Mouse (Mus musculus) gastrocnemius, postnatal 14 days (tissue): Measurements from ENCODE around the gene Sfmbt1. TPM values are rescaled to one million over a fixed set of nuclear protein-coding genes. Genes with fewer than 3 reads are reported as not detected.

Experiments
- DNase-seq: peaks from one replicate; pipeline ENCODE4 v3.0.0; 2021; ENCODE audit warnings: mixed read lengths
- intact Hi-C: fragments of 180-260 bp; cut with DNase I; formaldehyde crosslinking; loops from one replicate; pipeline ENCODE4 v1.15.1; 2025; ENCODE audit warnings: low total_unique reads
- total RNA-seq, 2 experiments: library from RNA; stranded (reverse); gene quantifications; 2 replicates each; pipeline ENCODE4 v1.2.3; 2021

Sfmbt1 gene
- total RNA-seq, 2 experiments from 2014 or later = 7.4 to 7.9 TPM

DNA sequence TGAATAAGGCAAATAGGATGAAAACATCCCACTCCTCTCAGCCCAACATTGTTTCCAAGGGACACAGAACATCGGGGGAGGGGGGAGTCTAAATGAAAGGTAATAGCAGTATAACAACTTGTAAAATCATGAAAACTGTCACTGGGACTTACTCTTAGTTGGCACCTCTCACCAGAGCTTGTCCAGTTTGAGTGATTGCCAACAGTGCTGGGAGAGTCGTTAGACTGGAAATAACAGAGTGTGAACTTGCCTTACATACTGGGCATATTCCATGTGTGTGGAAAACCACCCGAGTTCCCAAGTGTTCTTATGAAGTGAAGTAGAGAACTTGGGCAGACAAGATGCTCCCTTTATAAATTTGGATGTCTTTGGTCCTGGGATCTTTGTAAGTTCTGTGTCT lies 106.5 kb downstream of the Sfmbt1 start:
- intact Hi-C loops = no loop called here
- DNase-seq = no peak

- no peak for DNase-seq
- intact Hi-C loops = no loop called here
These were observed 109.9 kb downstream of the Sfmbt1 start for GRCm38 (mm10) chr14:30824456-30824995.

DNA sequence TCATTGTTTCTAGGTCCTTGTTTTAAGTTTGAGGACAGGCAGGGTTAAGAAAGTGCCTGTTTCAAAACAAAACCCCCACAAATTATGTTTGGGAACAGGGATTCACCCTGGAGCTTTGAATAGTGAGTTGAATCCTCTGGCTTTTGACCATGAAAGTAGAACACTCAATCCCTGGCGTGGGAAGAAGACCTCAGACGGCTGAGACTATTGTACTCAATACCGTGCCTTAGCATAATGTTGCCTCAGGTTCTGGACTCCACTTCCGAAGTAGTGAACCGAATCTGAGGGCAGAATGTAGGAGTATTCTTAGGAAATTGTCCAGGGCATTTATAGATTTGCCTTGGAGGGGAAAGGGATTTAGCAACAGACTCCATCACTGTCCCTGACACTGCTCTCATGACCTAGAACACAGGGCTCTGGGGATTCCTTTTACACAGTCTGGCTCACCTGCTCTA lies 110.4 kb downstream of the Sfmbt1 start:
- DNase-seq = no peak
- intact Hi-C loops = no loop called here

DNA sequence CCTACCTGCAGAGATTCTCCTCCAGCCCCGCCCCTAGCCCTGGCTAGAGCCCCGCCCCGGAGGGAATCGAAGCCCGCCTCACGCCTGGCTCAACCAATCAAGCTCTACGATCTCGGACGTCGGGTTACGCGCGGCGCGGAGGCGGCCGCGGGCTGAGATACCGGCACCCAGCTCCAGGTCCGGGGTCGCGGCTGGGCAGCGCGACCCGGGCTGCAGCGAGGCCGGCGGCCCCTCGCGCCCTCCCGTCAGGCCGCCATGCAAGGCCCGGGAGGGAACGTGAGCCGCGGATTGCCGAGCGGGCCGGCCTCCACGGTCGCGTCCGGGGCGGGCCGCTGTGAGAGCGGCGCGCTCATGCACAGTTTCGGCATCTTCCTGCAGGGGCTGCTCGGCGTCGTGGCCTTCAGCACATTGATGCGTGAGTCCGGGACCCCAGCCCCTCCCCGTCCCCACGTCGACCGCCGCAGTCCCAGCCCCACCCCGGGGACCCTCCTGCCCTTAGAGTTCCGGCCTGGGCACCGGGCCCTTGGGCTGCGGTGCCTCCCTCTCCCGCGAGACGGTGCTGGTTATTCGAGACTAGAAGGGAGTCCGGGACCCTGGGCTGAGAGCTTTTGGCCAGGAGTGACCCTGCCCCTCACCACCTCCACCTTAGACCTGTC lies 111.0 kb downstream of the Sfmbt1 start, which contains the start of gene Tmem110:
Gene Tmem110, plus strand, starts transcription at position 115 of the 656 bp plus-strand sequence.
- intact Hi-C loops = no loop called here
- peak; percentile 83 for DNase-seq

DNA sequence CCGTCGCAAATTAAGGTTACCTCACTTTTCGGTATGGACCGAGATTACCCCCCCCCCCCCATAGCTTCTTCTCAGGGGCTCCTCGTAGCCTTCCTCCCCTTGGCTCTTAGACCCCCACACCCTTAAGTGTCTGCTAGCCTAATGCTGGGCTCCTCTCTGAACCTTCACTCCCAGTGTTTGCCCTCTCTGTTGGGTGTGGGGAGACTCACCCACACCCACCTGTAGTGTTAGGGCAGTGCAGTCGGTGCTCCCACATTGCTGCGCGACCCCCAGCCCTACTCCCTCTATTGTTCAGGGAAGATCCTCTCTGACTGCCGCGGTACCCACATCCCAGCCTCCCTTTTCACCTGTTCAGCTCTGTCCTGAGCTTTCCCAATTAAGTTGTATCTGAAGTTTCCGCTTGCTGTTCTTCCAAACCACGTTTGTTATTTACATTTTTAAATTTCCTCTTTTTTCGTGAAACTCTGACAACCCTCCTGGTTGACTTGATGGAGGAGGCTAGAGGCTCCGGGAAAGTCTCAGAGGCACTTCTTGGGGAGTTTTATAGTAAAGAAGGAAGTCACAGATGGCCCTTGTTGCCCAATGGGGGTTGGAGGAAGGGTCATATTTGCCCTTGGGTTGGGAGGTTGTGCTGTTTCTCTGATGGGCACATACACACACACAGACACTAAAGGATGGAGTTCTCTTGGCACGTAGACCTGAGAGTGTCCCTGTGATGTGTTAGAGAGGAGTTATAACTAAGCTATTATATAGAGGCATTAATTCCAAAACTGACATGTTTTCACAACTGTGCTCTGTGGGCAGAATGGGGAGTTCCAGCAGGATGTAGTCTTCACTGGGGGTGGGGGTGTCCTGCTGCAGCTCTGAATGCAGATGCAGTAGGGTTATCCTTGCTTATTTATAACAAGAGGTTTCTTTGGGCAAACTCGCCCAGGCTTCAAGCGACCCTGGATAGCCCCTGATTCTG lies 111.8 kb downstream of the Sfmbt1 start:
- DNase-seq = no peak
- intact Hi-C loops = no loop called here

- DNase-seq = no peak
- intact Hi-C loops = no loop called here
These were observed 112.8 kb downstream of the Sfmbt1 start for GRCm38 (mm10) chr14:30827480-30827879.

GRCm38 (mm10) chr14:30828077-30828476 lies 113.4 kb downstream of the Sfmbt1 start:
- intact Hi-C loops = no loop called here
- DNase-seq = peak; percentile 36

- peak; percentile 71 for DNase-seq
- intact Hi-C loops = no loop called here
These were observed 114.2 kb downstream of the Sfmbt1 start for GRCm38 (mm10) chr14:30828635-30829460.

GRCm38 (mm10) chr14:30837416-30837996 lies 122.9 kb downstream of the Sfmbt1 start:
- DNase-seq = no peak
- intact Hi-C loops = no loop called here

DNA sequence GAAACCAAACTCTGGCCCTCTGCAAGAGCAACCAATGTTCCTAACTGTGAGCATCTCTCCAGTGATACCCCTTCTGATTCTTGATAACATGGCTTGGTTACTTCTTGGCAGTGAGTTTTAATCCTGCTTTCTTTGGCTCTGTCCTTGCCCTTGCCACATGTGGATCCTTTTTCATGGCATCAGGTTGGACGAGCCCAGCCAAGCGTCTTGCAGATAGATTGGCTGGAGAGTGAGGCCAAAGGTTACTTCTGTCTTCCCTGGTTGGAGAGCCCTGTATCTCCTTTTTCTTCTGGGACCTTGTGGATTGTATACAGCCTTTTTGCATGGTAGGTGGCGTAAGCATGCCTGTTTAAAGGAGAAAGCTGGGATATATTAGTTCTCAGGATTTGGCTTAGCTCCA lies 129.1 kb downstream of the Sfmbt1 start:
- intact Hi-C loops = no loop called here
- no peak for DNase-seq

DNA sequence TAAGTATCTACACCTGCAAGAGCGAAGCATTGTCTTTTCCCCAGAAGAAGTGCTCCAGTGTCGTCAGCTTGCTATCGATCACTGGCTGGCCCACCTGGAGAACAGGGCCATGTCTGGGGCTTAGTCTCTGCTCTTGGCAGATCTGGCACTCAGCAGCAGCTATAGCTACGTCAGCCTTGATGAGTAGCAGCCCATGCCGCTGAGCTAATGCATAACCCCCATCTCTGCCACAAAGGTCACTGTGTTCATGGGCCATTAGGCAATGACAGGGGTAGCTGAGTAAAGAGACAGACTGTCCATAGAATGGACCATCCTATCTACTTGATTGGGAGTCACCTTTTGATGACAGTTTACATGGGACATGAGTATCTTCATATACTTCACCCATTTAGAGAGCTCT lies 135.9 kb downstream of the Sfmbt1 start:
- intact Hi-C loops = no loop called here
- DNase-seq = no peak

DNA sequence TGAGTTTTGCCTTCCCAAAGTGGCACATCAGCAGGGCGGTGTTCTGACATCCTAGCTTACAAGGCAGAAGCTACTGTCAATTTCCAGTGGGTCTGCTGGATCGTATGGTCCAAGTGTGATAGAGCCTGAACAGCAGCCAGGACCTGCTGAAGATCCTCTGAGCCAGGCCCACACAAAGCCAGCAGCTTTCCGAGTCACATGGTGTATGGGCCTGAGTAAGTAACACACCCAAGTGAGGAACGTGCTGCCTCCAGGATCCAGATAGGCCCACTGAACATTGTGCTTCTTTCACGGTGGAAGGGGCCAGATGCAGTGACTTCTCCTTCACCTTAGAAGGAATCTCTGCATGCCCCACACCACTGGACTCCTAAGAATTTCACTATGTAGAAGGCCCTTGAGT lies 137.7 kb downstream of the Sfmbt1 start:
- DNase-seq = peak; percentile 24
- intact Hi-C loops = no loop called here

DNA sequence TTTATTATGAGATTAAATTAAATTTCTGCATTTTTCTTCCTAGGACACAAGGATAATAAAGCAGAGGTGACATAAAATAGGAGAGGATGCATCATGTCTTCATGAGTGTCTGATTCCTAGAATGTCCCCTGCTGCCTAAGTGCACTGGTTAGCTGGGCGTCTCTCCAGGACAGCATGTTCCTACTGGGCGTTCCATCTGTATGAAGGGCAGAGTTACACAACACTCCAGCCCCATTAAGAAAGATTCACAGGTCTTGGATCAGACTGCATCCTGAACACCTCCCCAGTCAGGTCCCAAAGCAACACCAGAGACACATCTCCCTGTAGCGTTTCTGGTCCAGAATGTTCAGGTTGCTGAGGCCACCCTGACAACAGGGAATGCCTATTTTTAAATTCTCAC lies 140.7 kb downstream of the Sfmbt1 start:
- DNase-seq = peak; percentile 42
- intact Hi-C loops = no loop called here

DNA sequence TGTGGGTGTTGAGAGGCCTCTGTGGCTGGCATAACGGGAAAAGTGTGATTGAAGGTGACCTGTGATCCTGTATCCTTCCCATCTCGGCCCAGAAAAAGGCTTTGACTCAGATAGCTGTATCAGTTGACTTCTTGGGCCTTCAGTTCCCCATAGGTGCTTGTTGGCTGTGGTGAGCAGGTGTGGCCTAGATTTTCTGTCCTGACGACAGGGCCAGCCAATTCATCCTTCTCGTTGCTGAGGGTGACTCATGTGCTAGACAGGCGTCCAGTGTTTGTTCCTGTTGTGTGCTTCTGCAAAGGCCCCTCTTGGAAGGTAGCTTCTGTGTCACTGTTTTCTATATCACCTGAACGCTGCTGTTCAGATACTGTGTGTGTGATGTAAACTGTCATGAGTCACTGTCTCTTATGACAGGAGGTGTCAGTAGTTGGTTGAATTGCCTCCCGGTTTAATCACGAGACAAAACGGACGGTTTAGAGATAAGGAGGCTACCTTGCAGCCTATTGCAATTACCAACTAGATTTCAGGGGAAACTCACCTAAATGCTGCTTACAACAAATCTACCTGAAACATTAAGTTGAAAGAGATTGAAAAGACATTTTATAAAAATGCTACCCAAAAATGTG lies 142.3 kb downstream of the Sfmbt1 start:
- DNase-seq = no peak
- intact Hi-C loops = no loop called here

GRCm38 (mm10) chr14:30857990-30858389 lies 143.3 kb downstream of the Sfmbt1 start:
- no peak for DNase-seq
- intact Hi-C loops = no loop called here

GRCm38 (mm10) chr14:30861421-30862125 lies 146.9 kb downstream of the Sfmbt1 start:
- DNase-seq = no peak
- intact Hi-C loops = loop anchor here (5.0 kb wide), 1 partner anchor 164 kb away; no protein-coding TSS in a partner anchor

DNA sequence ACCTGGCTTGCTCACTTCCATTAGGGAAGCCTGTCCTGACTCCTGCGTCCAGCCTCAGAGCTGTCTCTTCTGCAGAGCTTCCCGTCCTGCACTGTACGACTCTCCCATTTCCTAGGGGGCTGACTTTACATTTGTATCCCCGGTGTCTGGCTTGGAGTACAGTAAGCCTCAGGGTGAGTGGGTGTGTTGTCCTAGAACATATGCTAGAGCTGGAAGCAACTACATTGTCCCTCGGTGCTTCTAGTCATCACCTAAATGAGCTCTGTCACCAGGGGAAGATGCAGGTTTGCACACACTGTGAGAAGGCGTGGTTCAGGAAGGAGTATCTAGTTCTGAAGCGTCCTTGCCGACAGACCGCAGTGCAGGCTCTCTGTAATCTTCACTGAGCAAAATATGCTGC lies 147.7 kb downstream of the Sfmbt1 start:
- DNase-seq = no peak
- intact Hi-C loops = loop anchor here (5.0 kb wide), 1 partner anchor 165 kb away; no protein-coding TSS in a partner anchor

DNA sequence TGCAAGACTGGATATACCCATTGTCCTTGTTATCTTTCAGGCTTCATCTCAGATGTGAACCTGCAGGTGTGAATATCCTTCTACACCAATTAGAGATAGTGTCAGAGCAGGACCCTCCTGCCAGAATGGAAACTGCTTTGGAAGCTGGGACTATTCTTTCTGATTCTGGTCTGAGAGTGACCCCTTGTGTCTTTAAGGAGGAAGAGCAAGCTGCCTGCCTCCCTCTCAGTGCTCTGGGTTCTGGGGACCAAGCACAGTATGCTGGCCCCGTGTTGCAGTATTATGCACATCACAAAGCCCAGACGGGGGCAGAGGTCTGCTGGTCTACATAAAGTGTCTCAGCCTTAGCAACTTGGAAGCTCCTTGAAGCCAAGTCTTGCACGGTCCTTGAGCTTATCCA lies 150.7 kb downstream of the Sfmbt1 start:
- intact Hi-C loops = no loop called here
- no peak for DNase-seq
